Comparison of ENCODE assay signal across 22 mouse cellular contexts in genomic region chr16:33731291-33731690, GRCm38 (mm10). TPM values are rescaled to one million over a fixed set of nuclear protein-coding genes. Genes with fewer than 3 reads are reported as not detected.
DNase-seq lines count a peak whose midpoint lies in the region; ATAC-seq and TF ChIP-seq lines count a peak whose summit lies in the region.
"Had no signal": no experiment of that assay in that cellular context is flagged by ENCODE, and none has a peak within 500 bp of the region (broad histone marks: within the 10 kb centered on the region; RNA-seq: fewer than 3 reads in every experiment).

No protein-coding gene starts in this region.

- no peak for TF ChIP-seq CTCF in spleen, adult 2 months (IDR thresholded peaks at IDR 0.05; ENCODE audit: extremely low read depth, insufficient read depth, insufficient read length, insufficient replicate concordance)
- no peak for TF ChIP-seq CTCF in brain, embryonic 14.5 days (IDR thresholded peaks at IDR 0.05; ENCODE audit: borderline replicate concordance, extremely low read depth, insufficient read depth, insufficient read length)

- ATAC-seq in forebrain, embryonic 14.5 days: no peak
- no peak for ATAC-seq in forebrain, embryonic 12.5 days (ENCODE audit: low FRiP score)
- ATAC-seq: activated CD4-positive, CD25-positive, alpha-beta regulatory T cell, adult 4 months; hindbrain, embryonic 16.5 days; inflammation-experienced regulatory T-cells, adult 6 months; intestine, postnatal 0 days; Patski had no signal

- WGBS in forebrain, embryonic 14.5 days: 73% methylated on average over 12 of the region's 12 CpGs
- WGBS in forebrain, embryonic 12.5 days: 90% methylated on average over 12 of the region's 12 CpGs
- WGBS in spleen, adult 2 months: 83% methylated on average over 12 of the region's 12 CpGs

- peak overlapping the region; percentile 60 for H3K27ac ChIP-seq in forebrain, embryonic 14.5 days (ENCODE audit: low read depth, low read length)
- H3K27ac ChIP-seq in forebrain, embryonic 12.5 days: no peak overlapping the region
- H3K27ac ChIP-seq in spleen, adult 2 months (ENCODE audit: insufficient read depth, low read length): peak overlapping the region; percentile 16; the same call in 1 of the 2 replicates
- H3K27ac ChIP-seq: embryonic facial prominence, embryonic 12.5 days; heart, embryonic 10.5 days; hindbrain, embryonic 12.5 days had no signal

- H3K36me3 ChIP-seq in forebrain, embryonic 14.5 days (ENCODE audit: control insufficient read depth, insufficient read depth, low read length): peaks cover 36% of the 10 kb centered on the region
- H3K36me3 ChIP-seq in forebrain, embryonic 12.5 days (replicated peaks): peaks cover 61% of the 10 kb centered on the region
- peaks cover 15% of the 10 kb centered on the region for H3K36me3 ChIP-seq in spleen, adult 2 months (ENCODE audit: control insufficient read depth, insufficient read depth, low read length)

- no peak overlapping the region for H3K4me2 ChIP-seq in forebrain, embryonic 14.5 days (ENCODE audit: low read length)
- no peak overlapping the region for H3K4me2 ChIP-seq in forebrain, embryonic 12.5 days
- H3K4me2 ChIP-seq: embryonic facial prominence, embryonic 12.5 days; hindbrain, embryonic 12.5 days had no signal

- TF ChIP-seq POLR2A in spleen, adult 2 months (IDR thresholded peaks at IDR 0.05; ENCODE audit: low read depth, low read length): no peak
- TF ChIP-seq POLR2A in brain, embryonic 14.5 days (IDR thresholded peaks at IDR 0.05; ENCODE audit: borderline replicate concordance, extremely low read depth, insufficient read depth, insufficient read length, poor library complexity, severe bottlenecking): no peak

- DNase-seq in forebrain, embryonic 14.5 days (ENCODE audit: low spot score): peak; percentile 52
- DNase-seq in spleen, adult 2 months (ENCODE audit: low read depth in 1 of 2, low spot score in 2 of 2): no peak
- no peak for DNase-seq in spleen, adult 18-20 months
- peak; percentile 61 for DNase-seq in brain, embryonic 14.5 days (ENCODE audit: low read depth)
- DNase-seq in right cerebral cortex, postnatal 4 days: no peak
- DNase-seq in retina, postnatal 1 day: no peak
- DNase-seq: adrenal gland, postnatal 14 days; cerebellum, adult 2 months; cerebellum, postnatal 25 days; gastrocnemius, postnatal 10 days; heart, adult 18-20 months; heart, postnatal 10 days; heart, postnatal 4 days had no signal

- no peaks in the 10 kb centered on the region for H3K27me3 ChIP-seq in forebrain, embryonic 14.5 days (replicated peaks; ENCODE audit: control insufficient read depth, insufficient read depth, low read length)
- H3K27me3 ChIP-seq in forebrain, embryonic 12.5 days: no peaks in the 10 kb centered on the region
- no peaks in the 10 kb centered on the region for H3K27me3 ChIP-seq in spleen, adult 2 months (ENCODE audit: control insufficient read depth, insufficient read depth, low read length)
- H3K27me3 ChIP-seq: embryonic facial prominence, embryonic 12.5 days; hindbrain, embryonic 12.5 days; Patski had no signal

- peaks cover 26% of the 10 kb centered on the region for H3K4me1 ChIP-seq in forebrain, embryonic 14.5 days (ENCODE audit: control insufficient read depth, insufficient read depth, low read length)
- H3K4me1 ChIP-seq in forebrain, embryonic 12.5 days: peaks cover 46% of the 10 kb centered on the region
- peaks cover 29% of the 10 kb centered on the region; the same call in 1 of the 2 replicates for H3K4me1 ChIP-seq in spleen, adult 2 months (ENCODE audit: control insufficient read depth, insufficient read depth, insufficient read length)

- H3K4me3 ChIP-seq in forebrain, embryonic 14.5 days (ENCODE audit: low read depth, low read length): no peak overlapping the region
- no peak overlapping the region for H3K4me3 ChIP-seq in forebrain, embryonic 12.5 days (replicated peaks)
- no peak overlapping the region for H3K4me3 ChIP-seq in spleen, adult 2 months (ENCODE audit: extremely low read depth, insufficient read depth, insufficient read length)
- H3K4me3 ChIP-seq: embryonic facial prominence, embryonic 12.5 days; heart, embryonic 10.5 days; hindbrain, embryonic 12.5 days had no signal

- no peaks in the 10 kb centered on the region for H3K9me3 ChIP-seq in forebrain, embryonic 14.5 days (replicated peaks; ENCODE audit: control insufficient read depth, low read length)
- H3K9me3 ChIP-seq in forebrain, embryonic 12.5 days: no peaks in the 10 kb centered on the region
- H3K9me3 ChIP-seq: embryonic facial prominence, embryonic 12.5 days; heart, embryonic 10.5 days; hindbrain, embryonic 12.5 days had no signal

- H3K9ac ChIP-seq in forebrain, embryonic 14.5 days (ENCODE audit: low read length): no peak overlapping the region
- no peak overlapping the region for H3K9ac ChIP-seq in forebrain, embryonic 12.5 days
- H3K9ac ChIP-seq: embryonic facial prominence, embryonic 12.5 days; hindbrain, embryonic 12.5 days had no signal

RNA-seq across cellular contexts. Expression of gene Heg1, which starts 47.1 kb away (rescaled TPM):
- 14.3 and 15.0 TPM in 2 replicates for polyA plus RNA-seq in forebrain, embryonic 14.5 days (2014; fragmentation: Nextera tagmentation; extraction: Ambion mirVana)
- polyA plus RNA-seq in forebrain, embryonic 12.5 days (2016; fragmentation: Nextera tagmentation; extraction: Ambion mirVana): 36.5 and 37.7 TPM in 2 replicates
- 36.0 and 42.4 TPM in 2 replicates for polyA plus RNA-seq in spleen, adult 2 months (2012; rRNA removed)
- polyA plus RNA-seq in brain, embryonic 14.5 days (2012; rRNA removed): 17.4 and 23.4 TPM in 2 replicates

Comparison
In these comparisons a context has a peak if more than half of its experiments do, and no peak if none do; other contexts are left out.
1. DNase-seq: peak in forebrain, embryonic 14.5 days (single experiment) and brain, embryonic 14.5 days (single experiment); none in spleen, adult 2 months (0 of 2), spleen, adult 18-20 months (0 of 2), right cerebral cortex, postnatal 4 days (single experiment) and retina, postnatal 1 day (single experiment).